Mouse (Mus musculus): ENCODE data around the gene Wdr76. TPM values are rescaled to one million over a fixed set of nuclear protein-coding genes. Genes with fewer than 3 reads are reported as not detected.
A peak's percentile ranks its signal among the peaks of the same experiment; 100 is the strongest.
"Not testable (repeated sequence)": the region's sequence is repeated elsewhere in the genome, so short reads cannot be mapped to it uniquely, and the experiment has no call there.

Wdr76 gene
- polyA plus RNA-seq, 1 experiment from 2014 or later, result 2.6 TPM

DNA sequence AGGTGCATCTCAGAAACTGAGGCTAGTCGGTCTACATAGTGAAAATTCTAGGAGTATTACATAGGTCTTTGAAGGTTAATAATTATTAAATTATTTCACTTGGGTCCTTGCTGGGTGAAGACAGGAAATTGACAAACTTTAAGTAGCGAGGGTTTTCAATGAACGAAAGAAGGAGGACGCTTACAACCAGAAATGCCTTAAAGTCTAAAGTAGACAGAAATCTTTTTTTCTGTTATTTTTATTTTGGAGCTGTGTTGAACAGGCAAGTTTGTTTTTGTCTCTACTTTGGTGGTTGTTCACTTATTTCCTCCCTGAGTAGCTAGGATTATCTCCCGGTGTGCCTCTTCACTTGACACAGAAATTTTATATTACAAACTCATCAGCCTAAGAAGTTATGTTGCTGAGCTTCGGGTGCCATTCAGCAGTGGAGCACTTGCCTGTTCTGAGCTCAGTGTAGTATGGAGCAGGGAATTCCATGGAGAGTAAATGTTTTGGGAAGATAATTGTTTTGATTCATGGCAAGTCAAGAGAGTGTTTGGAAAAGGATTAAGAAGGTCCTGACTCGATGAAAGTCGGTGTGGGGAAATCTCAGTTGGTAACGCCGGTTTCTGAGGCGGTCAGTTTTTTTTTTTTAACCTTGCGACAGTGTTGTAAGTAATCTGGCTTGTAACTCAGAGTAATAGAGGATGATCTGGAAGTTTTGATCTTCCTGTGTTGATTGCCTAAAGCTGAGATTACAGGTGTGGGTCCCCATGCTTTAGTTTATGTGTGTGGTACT, 839 bp downstream of the Wdr76 start:
- TF ChIP-seq EP300 (IDR thresholded peaks at IDR 0.05) (no peak), CTCF (IDR thresholded peaks at IDR 0.05) (no peak)
- peak overlapping the region; percentile 58 for H3K4me2 ChIP-seq (replicated peaks; ENCODE audit: low read depth, low read length)
- H3K9ac ChIP-seq (replicated peaks; ENCODE audit: low read depth), result 0 out of 2 replicates have a peak overlapping the region, but pooled peaks have one; percentile 70
- H3K36me3 ChIP-seq (ENCODE audit: insufficient read depth, low read length), result no peaks in the 10 kb centered on the region
- peak overlapping the region; percentile 55 for H3K4me3 ChIP-seq (ENCODE audit: low read depth, low read length)
- no peak overlapping the region for H3K27ac ChIP-seq (ENCODE audit: low read length)
- H3K9me3 ChIP-seq (ENCODE audit: low read length), result no peaks in the 10 kb centered on the region
- H3K27me3 ChIP-seq (replicated peaks; ENCODE audit: insufficient read depth, low read length), result no peaks in the 10 kb centered on the region
- no peak for ATAC-seq
- 2% methylated on average over 12 of the region's 12 CpGs for WGBS
- no peak for DNase-seq (ENCODE audit: low spot score)
- peaks cover 4% of the 10 kb centered on the region; the same call in 1 of the 2 replicates for H3K4me1 ChIP-seq (ENCODE audit: insufficient read depth, low read depth, low read length)

DNA sequence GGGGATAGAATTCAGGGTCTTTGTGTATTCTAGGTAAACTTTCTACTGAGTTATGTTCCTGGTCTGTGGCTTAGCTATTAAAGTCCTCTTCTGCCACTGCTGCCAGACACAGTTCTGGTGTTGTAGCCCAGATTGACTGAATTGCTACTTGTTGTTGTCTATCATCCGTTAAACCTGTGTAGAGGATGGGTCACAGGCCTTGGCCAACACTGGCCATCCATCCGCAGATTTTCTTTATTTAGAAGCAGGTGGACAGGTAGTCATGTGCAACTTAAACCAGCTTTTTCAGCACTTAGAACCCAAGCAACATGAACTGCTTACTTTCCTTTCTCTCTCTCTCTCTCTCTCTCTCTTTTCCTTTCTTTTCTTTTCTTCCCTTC, 1.4 kb downstream of the Wdr76 start:
- no peak overlapping the region for H3K9ac ChIP-seq (replicated peaks; ENCODE audit: low read depth)
- peak overlapping the region; percentile 58; the same call in 1 of the 2 replicates for H3K4me2 ChIP-seq (replicated peaks; ENCODE audit: low read depth, low read length)
- no peak overlapping the region for H3K27ac ChIP-seq (ENCODE audit: low read length)
- peaks cover 4% of the 10 kb centered on the region; the same call in 1 of the 2 replicates for H3K4me1 ChIP-seq (ENCODE audit: insufficient read depth, low read depth, low read length)
- TF ChIP-seq CTCF (IDR thresholded peaks at IDR 0.05), result no peak
- TF ChIP-seq EP300 (IDR thresholded peaks at IDR 0.05), result no peak
- 0 out of 2 replicates have a peak overlapping the region, but pooled peaks have one; percentile 55 for H3K4me3 ChIP-seq (ENCODE audit: low read depth, low read length)
- ATAC-seq (no peak), DNase-seq (ENCODE audit: low spot score) (no peak)
- H3K36me3 ChIP-seq (ENCODE audit: insufficient read depth, low read length), result no peaks in the 10 kb centered on the region
- H3K9me3 ChIP-seq (ENCODE audit: low read length), result no peaks in the 10 kb centered on the region
- 77% methylated on average over 2 of the region's 2 CpGs for WGBS
- no peaks in the 10 kb centered on the region for H3K27me3 ChIP-seq (replicated peaks; ENCODE audit: insufficient read depth, low read length)

DNA sequence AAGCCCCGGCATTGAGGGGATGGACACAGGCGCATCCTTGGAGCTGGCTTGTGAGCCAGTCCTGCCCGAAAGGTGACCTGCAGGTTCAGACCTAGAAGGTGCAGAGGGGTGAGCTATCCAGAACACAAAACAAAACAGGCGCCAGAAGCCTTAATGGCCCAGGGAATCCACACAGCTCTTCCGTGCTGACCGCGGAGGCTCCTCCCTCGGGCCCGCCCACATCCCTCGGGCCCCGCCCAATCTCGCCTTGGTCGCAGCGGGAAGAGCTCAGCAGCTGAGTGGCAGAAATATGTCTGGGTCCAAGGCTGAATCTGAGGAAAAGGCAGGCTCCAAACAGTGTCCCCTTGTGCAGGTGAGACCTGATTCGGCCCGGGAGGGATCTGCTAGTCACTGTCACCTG, 3.1 kb downstream of the Wdr76 start:
- no peaks in the 10 kb centered on the region for H3K27me3 ChIP-seq (replicated peaks; ENCODE audit: insufficient read depth, low read length)
- ATAC-seq, result peak; percentile 77
- peak overlapping the region; percentile 36; the same call in 1 of the 2 replicates for H3K9ac ChIP-seq (replicated peaks; ENCODE audit: low read depth)
- 18% methylated on average over 16 of the region's 16 CpGs for WGBS
- peak; percentile 72 for DNase-seq (ENCODE audit: low spot score)
- peaks cover 4% of the 10 kb centered on the region; the same call in 1 of the 2 replicates for H3K4me1 ChIP-seq (ENCODE audit: insufficient read depth, low read depth, low read length)
- TF ChIP-seq CTCF (IDR thresholded peaks at IDR 0.05), result no peak
- TF ChIP-seq EP300 (IDR thresholded peaks at IDR 0.05), result no peak
- peak overlapping the region; percentile 54 for H3K4me2 ChIP-seq (replicated peaks; ENCODE audit: low read depth, low read length)
- H3K9me3 ChIP-seq (ENCODE audit: low read length), result no peaks in the 10 kb centered on the region
- H3K36me3 ChIP-seq (ENCODE audit: insufficient read depth, low read length), result no peaks in the 10 kb centered on the region
- H3K27ac ChIP-seq (ENCODE audit: low read length), result no peak overlapping the region
- peak overlapping the region; percentile 40 for H3K4me3 ChIP-seq (ENCODE audit: low read depth, low read length)

DNA sequence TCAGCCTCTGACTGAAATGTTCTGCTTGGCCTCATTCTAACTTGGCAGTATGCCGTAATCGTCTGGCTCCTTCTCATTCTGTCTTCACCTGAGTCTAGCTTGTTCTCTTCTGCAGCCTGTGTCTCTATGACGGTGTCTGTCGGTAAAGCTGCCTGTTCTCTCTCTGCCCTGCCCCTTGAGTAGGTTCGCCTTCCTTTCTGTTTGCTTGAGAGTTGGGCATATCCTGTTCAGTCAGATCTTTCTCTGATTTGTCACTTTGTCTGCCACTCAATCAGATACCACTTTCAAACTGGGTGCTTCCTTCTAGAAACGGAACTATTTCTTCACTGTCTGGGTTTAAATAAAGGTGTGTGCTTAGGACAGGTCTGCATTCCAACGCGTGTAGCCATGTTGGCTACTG, 4.9 kb downstream of the Wdr76 start:
- Histone ChIP-seq H3K4me2 (replicated peaks; ENCODE audit: low read depth, low read length) (no peak overlapping the region), H3K4me3 (ENCODE audit: low read depth, low read length) (no peak overlapping the region), H3K36me3 (ENCODE audit: insufficient read depth, low read length) (no peaks in the 10 kb centered on the region), H3K27me3 (replicated peaks; ENCODE audit: insufficient read depth, low read length) (no peaks in the 10 kb centered on the region), H3K4me1 (ENCODE audit: insufficient read depth, low read depth, low read length) (peaks cover 4% of the 10 kb centered on the region; the same call in 1 of the 2 replicates), H3K27ac (ENCODE audit: low read length) (no peak overlapping the region), H3K9ac (replicated peaks; ENCODE audit: low read depth) (no peak overlapping the region), H3K9me3 (ENCODE audit: low read length) (no peaks in the 10 kb centered on the region)
- 88% methylated on average over 8 of the region's 8 CpGs for WGBS
- peak; percentile 12 for DNase-seq (ENCODE audit: low spot score)
- ATAC-seq, result no peak
- TF ChIP-seq EP300 (IDR thresholded peaks at IDR 0.05), result no peak
- no peak for TF ChIP-seq CTCF (IDR thresholded peaks at IDR 0.05)

DNA sequence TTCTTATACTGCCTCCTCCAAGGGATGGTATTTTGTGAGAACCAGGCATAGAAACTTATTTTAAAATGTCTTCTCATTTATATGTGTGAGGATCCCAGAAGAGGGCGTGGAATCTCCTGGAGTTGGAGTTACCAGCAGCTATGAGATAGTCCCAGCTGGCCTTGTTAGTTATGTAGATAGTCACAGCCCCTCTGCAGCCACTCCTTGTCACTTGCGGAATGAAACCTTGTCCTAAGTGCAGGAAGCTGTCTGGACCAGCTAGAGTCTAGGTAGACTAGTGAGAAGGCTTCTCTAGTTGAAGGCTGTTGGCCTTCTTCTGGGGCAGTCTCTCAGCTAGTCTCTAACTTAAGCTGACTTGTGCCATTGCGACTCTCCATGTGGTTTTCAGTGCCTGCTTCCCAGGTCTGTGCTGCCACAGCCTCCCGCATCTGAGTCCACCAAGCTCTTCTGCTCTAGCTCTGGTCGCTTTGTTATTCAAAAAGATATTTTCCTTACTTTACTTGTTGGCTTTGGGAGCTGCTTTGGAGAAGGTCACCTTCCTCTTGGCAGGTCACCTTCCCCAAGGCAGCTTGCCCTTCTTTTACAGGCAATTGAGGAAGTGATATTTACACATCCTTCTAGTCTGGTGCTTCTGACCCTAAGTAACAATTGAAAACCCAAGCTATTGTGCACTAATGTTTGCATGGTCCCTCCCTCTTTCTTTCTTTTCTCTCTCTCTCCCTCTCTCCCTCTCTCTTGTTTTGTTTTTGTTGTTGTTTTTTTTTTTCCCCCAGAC, 6.7 kb downstream of the Wdr76 start:
- not testable (repeated sequence) for H3K4me1 ChIP-seq (ENCODE audit: insufficient read depth, low read depth, low read length); H3K36me3 ChIP-seq (ENCODE audit: insufficient read depth, low read length); ATAC-seq; H3K27ac ChIP-seq (ENCODE audit: low read length); H3K9me3 ChIP-seq (ENCODE audit: low read length); H3K9ac ChIP-seq (replicated peaks; ENCODE audit: low read depth); H3K4me3 ChIP-seq (ENCODE audit: low read depth, low read length); H3K4me2 ChIP-seq (replicated peaks; ENCODE audit: low read depth, low read length); DNase-seq (ENCODE audit: low spot score); H3K27me3 ChIP-seq (replicated peaks; ENCODE audit: insufficient read depth, low read length)
- 97% methylated on average over 4 of the region's 5 CpGs for WGBS

DNA sequence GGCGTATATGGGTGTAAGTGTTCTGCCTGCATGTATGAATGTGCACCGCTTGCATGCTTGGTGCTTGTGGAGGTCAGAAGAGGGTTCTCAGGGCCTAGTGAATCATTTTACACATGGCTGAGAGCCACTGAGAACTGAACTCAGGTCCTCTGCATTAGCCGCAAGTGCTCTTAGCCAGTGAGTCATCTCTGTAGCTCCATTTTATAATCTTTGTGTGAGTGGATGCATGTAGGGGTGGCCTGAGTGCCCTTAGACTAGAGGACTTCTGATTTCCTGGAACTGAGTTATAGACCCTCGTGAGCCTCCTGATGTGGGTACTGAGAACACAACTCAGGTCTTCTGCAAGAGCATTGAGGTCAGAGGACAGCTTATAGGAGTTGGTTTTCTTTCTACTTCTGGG, 7.7 kb downstream of the Wdr76 start:
- ATAC-seq (peak; percentile 76), DNase-seq (ENCODE audit: low spot score) (peak; percentile 56)
- no peak overlapping the region for H3K4me2 ChIP-seq (replicated peaks; ENCODE audit: low read depth, low read length)
- WGBS, result 72% methylated on average over 4 of the region's 4 CpGs
- H3K27ac ChIP-seq (ENCODE audit: low read length), result no peak overlapping the region
- TF ChIP-seq CTCF (IDR thresholded peaks at IDR 0.05) (no peak), EP300 (IDR thresholded peaks at IDR 0.05) (peak; percentile 69)
- H3K4me1 ChIP-seq (ENCODE audit: insufficient read depth, low read depth, low read length), result no peaks in the 10 kb centered on the region
- no peak overlapping the region for H3K4me3 ChIP-seq (ENCODE audit: low read depth, low read length)
- H3K9ac ChIP-seq (replicated peaks; ENCODE audit: low read depth), result no peak overlapping the region
- no peaks in the 10 kb centered on the region for H3K9me3 ChIP-seq (ENCODE audit: low read length)
- no peaks in the 10 kb centered on the region for H3K36me3 ChIP-seq (ENCODE audit: insufficient read depth, low read length)
- H3K27me3 ChIP-seq (replicated peaks; ENCODE audit: insufficient read depth, low read length), result no peaks in the 10 kb centered on the region

Data from lung, postnatal 0 days (tissue).